Mouse (Mus musculus) cerebellum, postnatal 14 days (tissue): ENCODE measurements around the gene Slc25a28.

Experiments used
- DNase-seq, 2 experiments: peaks; one replicate each; pipeline ENCODE4 v3.0.0; 2021; ENCODE audit warnings: mixed read lengths in 2 of 2

Slc25a28 gene

GRCm38 (mm10) chr19:43675525-43676400 is 1.1 kb upstream of the Slc25a28 start:
- no peak for DNase-seq

GRCm38 (mm10) chr19:43674316-43674689 is 378 bp downstream of the Slc25a28 start:
- DNase-seq = peak in 1 of 2 experiments; percentile 71

GRCm38 (mm10) chr19:43673513-43674315 is 967 bp downstream of the Slc25a28 start:
- peak; percentile 26 to 33 for DNase-seq

- no peak for DNase-seq
These were observed 3.6 kb downstream of the Slc25a28 start for GRCm38 (mm10) chr19:43671054-43671453.

GRCm38 (mm10) chr19:43669136-43669759 is 5.4 kb downstream of the Slc25a28 start:
- no peak for DNase-seq

GRCm38 (mm10) chr19:43667430-43667809 is 7.3 kb downstream of the Slc25a28 start:
- peak in 1 of 2 experiments; percentile 31 for DNase-seq

GRCm38 (mm10) chr19:43666661-43667429 is 7.8 kb downstream of the Slc25a28 start:
- DNase-seq = no peak

GRCm38 (mm10) chr19:43665441-43666048 is 9.1 kb downstream of the Slc25a28 start:
- DNase-seq = peak; percentile 69 to 70

GRCm38 (mm10) chr19:43663471-43663870 is 11.2 kb downstream of the Slc25a28 start:
- DNase-seq = no peak

GRCm38 (mm10) chr19:43662176-43662967 is 12.3 kb downstream of the Slc25a28 start:
- peak; percentile 19 to 42 for DNase-seq

- DNase-seq = no peak
These were observed 13.9 kb downstream of the Slc25a28 start for GRCm38 (mm10) chr19:43660774-43661173.

- no peak for DNase-seq
These were observed 15.0 kb downstream of the Slc25a28 start for GRCm38 (mm10) chr19:43659632-43660031.

GRCm38 (mm10) chr19:43655735-43656492 is 18.8 kb downstream of the Slc25a28 start:
- DNase-seq = peak; percentile 73 to 85

- DNase-seq = no peak
These were observed 23.4 kb downstream of the Slc25a28 start for GRCm38 (mm10) chr19:43651241-43651785.

- no peak for DNase-seq
These were observed 26.3 kb downstream of the Slc25a28 start for GRCm38 (mm10) chr19:43648343-43648742.

- DNase-seq = no peak
These were observed 27.4 kb downstream of the Slc25a28 start for GRCm38 (mm10) chr19:43647261-43647660.

GRCm38 (mm10) chr19:43646852-43647251 is 27.8 kb downstream of the Slc25a28 start:
- DNase-seq = no peak

- no peak for DNase-seq
These were observed 29.2 kb downstream of the Slc25a28 start for GRCm38 (mm10) chr19:43645508-43645907.

- DNase-seq = no peak
These were observed 31.8 kb downstream of the Slc25a28 start for GRCm38 (mm10) chr19:43642843-43643242.

GRCm38 (mm10) chr19:43641833-43642232 is 32.8 kb downstream of the Slc25a28 start:
- no peak for DNase-seq
